Mouse (Mus musculus) kidney, postnatal 4 days (tissue): ENCODE measurements at regions not wholly inside any gene's neighbourhood (a gene's known extent, or its start where the extent isn't known, plus 50 kb on each side); places are given as distances from the start of the nearest gene placed in this dataset.

Experiments used
- DNase-seq, 2 experiments: peaks; one replicate each; pipeline ENCODE4 v3.0.0; 2021; ENCODE audit warnings: mixed read lengths in 2 of 2

DNA sequence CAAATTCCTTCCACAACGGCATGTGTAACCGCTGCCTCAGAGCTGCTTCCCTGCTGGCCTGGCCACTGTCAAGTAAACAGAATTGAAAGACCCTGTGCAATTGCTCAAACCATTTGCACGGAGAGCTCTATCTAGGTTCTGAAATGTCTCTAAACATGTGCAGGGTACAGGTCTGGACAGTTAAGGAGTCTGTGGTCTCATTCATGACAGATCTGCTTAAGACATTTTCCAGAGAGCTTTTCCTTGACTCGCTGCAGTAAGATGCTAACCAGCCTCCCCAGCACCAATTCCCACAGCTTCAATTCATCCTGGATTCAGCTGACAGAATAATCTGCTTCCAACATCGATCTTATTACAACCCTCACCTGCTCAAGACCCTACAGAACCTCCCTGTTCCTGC is 235.1 kb upstream of the Mpped2 start:
- no peak for DNase-seq

- no peak for DNase-seq
Observed at GRCm38 (mm10) chr2:106461021-106461420, 232.0 kb upstream of the Mpped2 start.

DNA sequence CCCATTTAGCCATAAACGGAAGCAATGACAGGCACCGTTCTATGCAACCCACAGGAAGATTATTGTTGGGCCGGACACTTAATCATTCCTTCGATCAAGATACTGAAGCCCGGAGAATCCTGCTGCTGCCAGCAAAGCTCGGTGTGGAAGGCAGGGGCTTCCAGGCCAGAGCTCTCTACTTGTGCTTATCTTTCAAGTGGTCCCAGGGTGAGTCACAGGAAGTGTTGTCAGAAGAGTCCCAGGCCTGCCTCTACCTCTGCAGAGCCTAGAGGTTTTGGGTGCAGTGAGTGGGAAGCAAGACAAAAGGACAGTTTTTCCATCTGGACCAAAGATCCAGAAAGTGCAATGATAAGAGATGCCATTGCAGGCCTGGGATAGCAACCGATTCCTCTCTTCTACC is 231.6 kb upstream of the Mpped2 start:
- no peak for DNase-seq

DNA sequence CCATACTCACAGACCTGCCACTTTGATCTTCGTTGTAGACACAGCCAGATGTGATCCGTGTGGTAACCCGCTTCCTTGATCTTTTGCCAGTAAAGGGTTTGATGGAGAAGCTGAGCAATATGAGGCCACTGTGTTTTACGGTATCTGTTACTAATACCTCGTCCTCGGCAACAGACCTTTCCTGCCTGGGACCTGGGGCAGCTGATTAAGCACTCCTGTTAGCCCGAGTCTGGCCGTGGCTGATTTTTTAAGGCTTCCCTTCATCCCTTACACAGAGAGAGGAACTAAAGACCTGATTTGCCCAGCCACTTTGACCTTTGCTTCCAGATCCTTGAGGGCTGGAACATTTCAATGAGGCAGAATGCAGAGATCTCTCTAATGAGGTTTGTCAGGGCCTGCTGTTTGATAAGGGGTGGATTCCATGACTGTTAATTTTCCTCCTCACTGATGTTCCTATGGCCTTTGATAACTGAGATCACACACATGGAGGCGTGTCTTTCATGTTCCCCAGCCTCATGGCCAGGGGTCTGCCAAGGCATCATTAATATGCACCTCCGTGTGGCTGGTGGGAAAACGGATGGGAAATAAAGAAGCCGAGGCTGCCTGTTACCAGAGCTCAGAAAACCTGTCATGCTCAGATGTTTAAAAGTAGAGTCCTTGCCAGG is 231.0 kb upstream of the Mpped2 start:
- no peak for DNase-seq

DNA sequence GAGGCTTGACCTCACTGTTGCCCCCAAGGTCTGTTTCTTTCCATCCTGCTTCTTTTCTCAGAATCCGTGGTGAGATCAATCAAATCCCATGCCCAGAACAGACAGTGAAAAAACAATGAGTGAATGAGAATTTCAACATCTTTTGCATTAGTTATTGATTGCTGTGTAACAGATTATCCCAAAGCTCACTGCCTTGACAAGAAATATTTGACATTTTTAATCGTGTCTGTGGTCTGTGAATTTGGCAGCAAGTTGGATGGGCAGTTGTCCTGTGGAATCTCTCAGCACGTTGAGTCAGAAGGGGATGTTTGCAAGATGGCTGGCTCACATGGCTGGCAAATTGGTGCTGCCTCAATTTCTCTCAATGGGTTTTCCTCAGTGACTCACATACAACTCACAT is 228.0 kb upstream of the Mpped2 start:
- no peak for DNase-seq

DNA sequence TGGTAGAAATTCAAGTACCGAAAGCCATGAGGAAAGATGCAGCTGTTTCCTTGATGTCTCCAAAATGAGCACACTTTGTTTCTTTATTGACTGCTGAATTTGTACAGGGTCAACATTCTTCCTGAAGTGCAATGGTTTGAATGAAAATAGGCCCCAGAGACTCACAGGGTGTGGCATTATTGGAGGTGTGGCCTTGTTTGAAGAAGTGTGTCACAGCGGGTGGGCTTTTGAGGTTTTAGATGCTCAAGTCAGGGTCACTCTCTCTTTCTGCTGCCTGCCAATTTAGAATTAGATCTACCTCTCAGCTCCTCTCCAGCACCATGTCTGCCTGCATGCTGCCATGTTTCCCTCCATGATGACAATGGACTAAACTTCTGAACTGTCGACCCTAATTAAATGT is 227.2 kb upstream of the Mpped2 start:
- DNase-seq: no peak

- no peak for DNase-seq
Observed at GRCm38 (mm10) chr2:106469196-106469595, 223.9 kb upstream of the Mpped2 start.

DNA sequence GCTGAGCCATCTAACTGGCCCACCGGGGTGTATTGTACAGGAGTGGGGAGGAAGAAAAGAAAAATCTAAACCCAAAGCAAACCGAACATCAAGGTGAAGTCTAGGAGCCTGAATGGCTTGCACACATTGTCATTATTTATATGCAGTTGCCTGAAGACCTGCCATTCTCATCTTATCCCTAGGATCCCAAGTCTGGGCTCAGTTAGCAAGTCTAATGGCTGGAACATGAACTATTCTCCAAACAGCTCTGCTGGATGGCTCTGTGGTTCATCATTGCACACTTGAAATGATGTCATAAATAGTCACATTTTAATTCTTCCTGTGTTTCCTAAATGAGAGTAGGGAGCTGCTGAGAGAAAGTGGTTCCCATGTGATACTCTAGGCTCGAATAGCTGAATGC is 219.6 kb upstream of the Mpped2 start:
- DNase-seq: no peak

GRCm38 (mm10) chr2:106477991-106478390 is 215.1 kb upstream of the Mpped2 start:
- DNase-seq: no peak

GRCm38 (mm10) chr2:106487335-106488082 is 205.6 kb upstream of the Mpped2 start:
- DNase-seq: peak in 1 of 2 experiments; percentile 1

- no peak for DNase-seq
Observed at GRCm38 (mm10) chr2:106498735-106499134, 194.3 kb upstream of the Mpped2 start.

GRCm38 (mm10) chr2:106499227-106499928 is 193.7 kb upstream of the Mpped2 start:
- no peak for DNase-seq

- no peak for DNase-seq
Observed at GRCm38 (mm10) chr2:106504933-106505420, 188.1 kb upstream of the Mpped2 start.

DNA sequence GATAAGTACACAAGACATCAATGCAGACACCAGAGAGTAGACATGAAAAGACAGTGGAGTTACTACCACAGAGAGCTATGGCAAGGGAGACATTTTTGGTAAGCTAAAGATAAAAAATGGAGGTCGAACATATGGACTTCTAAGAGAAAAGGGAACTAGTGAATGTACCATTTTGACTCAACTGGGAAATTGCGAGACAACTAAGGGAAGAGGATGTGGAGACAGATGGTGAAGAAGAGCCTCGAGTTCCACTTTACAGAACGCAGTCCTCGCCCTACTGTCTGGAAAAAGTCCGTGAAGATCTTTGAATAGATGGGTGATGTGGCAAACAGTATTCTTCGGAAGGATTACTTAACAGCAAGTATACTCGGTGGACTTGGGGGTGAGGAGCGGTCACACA is 181.2 kb upstream of the Mpped2 start:
- no peak for DNase-seq

GRCm38 (mm10) chr2:106512338-106513024 is 180.6 kb upstream of the Mpped2 start:
- no peak for DNase-seq

- no peak for DNase-seq
Observed at GRCm38 (mm10) chr2:106513025-106513386, 180.1 kb upstream of the Mpped2 start.

- DNase-seq: no peak
Observed at GRCm38 (mm10) chr2:106517224-106517623, 175.8 kb upstream of the Mpped2 start.

- no peak for DNase-seq
Observed at GRCm38 (mm10) chr2:106522961-106523360, 170.1 kb upstream of the Mpped2 start.

- peak in 1 of 2 experiments; percentile 10 for DNase-seq
Observed at GRCm38 (mm10) chr2:106527008-106527407, 166.1 kb upstream of the Mpped2 start.

DNA sequence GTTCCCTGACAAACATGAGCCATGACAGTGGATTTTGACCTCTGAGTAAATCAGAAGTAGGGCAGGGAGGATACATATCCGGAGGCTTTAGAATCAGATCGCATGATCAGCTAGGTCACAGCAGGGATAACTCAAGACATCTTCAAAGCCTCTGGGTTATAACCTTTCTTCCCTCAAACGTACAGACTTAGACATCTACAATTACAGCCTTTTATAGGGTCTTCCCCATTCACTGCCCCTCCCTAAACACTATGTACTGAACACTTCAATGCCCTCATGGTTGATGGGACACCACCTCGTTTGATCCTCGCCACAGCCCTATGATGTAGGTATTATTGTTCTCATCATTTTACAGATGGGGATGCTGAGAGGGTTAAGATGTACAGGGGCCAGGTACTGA is 163.8 kb upstream of the Mpped2 start:
- no peak for DNase-seq

DNA sequence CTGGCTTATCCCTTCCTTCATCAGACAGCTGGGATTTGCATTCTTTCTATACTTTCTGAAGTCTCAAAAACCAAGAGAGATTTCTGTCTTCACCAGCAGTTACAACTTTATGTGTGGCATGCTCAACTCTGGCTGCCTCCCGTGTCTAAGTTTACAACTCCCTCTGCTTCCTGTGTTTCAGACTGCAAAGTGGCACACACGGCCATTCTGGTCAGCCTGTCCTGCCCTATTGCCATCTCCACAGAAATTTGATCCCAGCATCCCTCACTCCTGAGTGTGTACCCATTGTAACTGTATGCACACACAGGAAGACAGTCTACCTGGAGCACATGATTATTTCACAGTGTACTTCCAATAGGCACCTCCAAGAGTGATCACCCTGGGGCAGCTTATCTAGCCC is 163.3 kb upstream of the Mpped2 start:
- DNase-seq: no peak

GRCm38 (mm10) chr2:106538329-106538728 is 154.7 kb upstream of the Mpped2 start:
- DNase-seq: no peak

GRCm38 (mm10) chr2:106540176-106540575 is 152.9 kb upstream of the Mpped2 start:
- no peak for DNase-seq
